ENCODE assay signal across 8 mouse cellular contexts in genomic region chr11:75509741-75510626, GRCm38 (mm10). TPM values are rescaled to one million over a fixed set of nuclear protein-coding genes. Genes with fewer than 3 reads are reported as not detected.
DNase-seq lines count a peak whose midpoint lies in the region; ATAC-seq lines count a peak whose summit lies in the region.

Gene Rilp (plus strand): TSS chr11:75510094.

- H3K4me2 ChIP-seq in intestine, embryonic 14.5 days (ENCODE audit: low read length) = peak within 1 kb of the TSS; percentile 96
- H3K4me2 ChIP-seq in midbrain, embryonic 15.5 days = peak within 1 kb of the TSS; percentile 93

- 2% methylated on average over 43 of the region's 43 CpGs for WGBS in intestine, embryonic 14.5 days
- 2% methylated on average over 43 of the region's 43 CpGs for WGBS in midbrain, embryonic 15.5 days

- H3K27me3 ChIP-seq in intestine, embryonic 14.5 days (replicated peaks; ENCODE audit: control insufficient read depth, insufficient read depth, low read length) = no peaks in the 10 kb centered on the region
- no peaks in the 10 kb centered on the region for H3K27me3 ChIP-seq in midbrain, embryonic 15.5 days (replicated peaks)

- no peaks in the 10 kb centered on the region for H3K9me3 ChIP-seq in intestine, embryonic 14.5 days (ENCODE audit: control insufficient read depth, low read length)
- no peaks in the 10 kb centered on the region for H3K9me3 ChIP-seq in midbrain, embryonic 15.5 days

- DNase-seq in 3134 (ENCODE audit: extremely low read depth, insufficient read length, low spot score) = peak; percentile 85
- DNase-seq in adipocyte (ENCODE audit: low spot score) = peak; percentile 54
- DNase-seq in embryo, embryonic 10.5 days (ENCODE audit: low spot score) = peak; percentile 74
- DNase-seq in gastrocnemius, postnatal 36 days = peak; percentile 74 to 79
- peak; percentile 65 for DNase-seq in intestine, embryonic 14.5 days (ENCODE audit: low spot score)
- peak; percentile 58 for DNase-seq in liver
- peak; percentile 57 for DNase-seq in urinary bladder, postnatal 25 days (ENCODE audit: low spot score)

- H3K36me3 ChIP-seq in intestine, embryonic 14.5 days (ENCODE audit: control insufficient read depth, insufficient read depth, low read length) = peaks cover 47% of the 10 kb centered on the region
- H3K36me3 ChIP-seq in midbrain, embryonic 15.5 days (replicated peaks) = peaks cover 37% of the 10 kb centered on the region

- H3K4me3 ChIP-seq in intestine, embryonic 14.5 days (ENCODE audit: low read depth, low read length) = peak within 1 kb of the TSS; percentile 51
- H3K4me3 ChIP-seq in midbrain, embryonic 15.5 days = peak within 1 kb of the TSS; percentile 54

- H3K4me1 ChIP-seq in intestine, embryonic 14.5 days (replicated peaks; ENCODE audit: control insufficient read depth, insufficient read depth, low read length) = peaks cover 18% of the 10 kb centered on the region
- peaks cover 13% of the 10 kb centered on the region for H3K4me1 ChIP-seq in midbrain, embryonic 15.5 days

- peak within 1 kb of the TSS; percentile 74 for H3K27ac ChIP-seq in intestine, embryonic 14.5 days (ENCODE audit: low read depth)
- peak within 1 kb of the TSS; percentile 76 for H3K27ac ChIP-seq in midbrain, embryonic 15.5 days

- intact Hi-C loops in gastrocnemius, postnatal 36 days (cut with DNase I) = loop anchor here (5.0 kb wide), 1 partner anchor 108 kb away; no protein-coding TSS in a partner anchor

- ATAC-seq in intestine, embryonic 14.5 days (replicated peaks; ENCODE audit: low FRiP score, low TSS enrichment, low read depth) = peak; percentile 79
- ATAC-seq in midbrain, embryonic 15.5 days (replicated peaks) = peak; percentile 81

- H3K9ac ChIP-seq in intestine, embryonic 14.5 days (ENCODE audit: low read length) = peak within 1 kb of the TSS; percentile 48
- H3K9ac ChIP-seq in midbrain, embryonic 15.5 days = peak within 1 kb of the TSS; percentile 62

RNA-seq across cellular contexts. Expression of gene Rilp, which starts in this region (rescaled TPM):
- total RNA-seq in gastrocnemius, postnatal 36 days (2021) = 10 to 100 TPM; 39.1 to 40.1 TPM
- polyA plus RNA-seq in intestine, embryonic 14.5 days (2014; fragmentation: Nextera tagmentation; extraction: Ambion mirVana) = 0.43 and 0.65 TPM in 2 replicates
- 1.9 and 2.0 TPM in 2 replicates for polyA plus RNA-seq in midbrain, embryonic 15.5 days (2015; fragmentation: Nextera tagmentation; extraction: Ambion mirVana)

Comparison
In these comparisons a context has a peak if more than half of its experiments do, and no peak if none do; other contexts are left out.
1. Peak in every context shown above with its lines: DNase-seq, ATAC-seq, H3K4me3 ChIP-seq and H3K27ac ChIP-seq.
2. Peak in DNase-seq, ATAC-seq, H3K4me3 ChIP-seq, H3K27ac ChIP-seq, H3K9ac ChIP-seq and H3K4me2 ChIP-seq in intestine, embryonic 14.5 days; RNA of the gene not detected or under 1 TPM.